Mouse (Mus musculus): ENCODE measurements around the gene Frmd4b.

- TF ChIP-seq CTCF (IDR thresholded peaks at IDR 0.05; ENCODE audit: low read depth, low read length) (no peak), GATA1 (IDR thresholded peaks at IDR 0.05; ENCODE audit: borderline replicate concordance, low read length) (no peak)
Measured at GRCm38 (mm10) chr6:97516941-97517340, 100.4 kb downstream of the Frmd4b start.
